ENCODE assay signal across 20 mouse cellular contexts in genomic region chr4:120822191-120822911, GRCm38 (mm10). TPM values are rescaled to one million over a fixed set of nuclear protein-coding genes. Genes with fewer than 3 reads are reported as not detected.
DNase-seq lines count a peak whose midpoint lies in the region; ATAC-seq and TF ChIP-seq lines count a peak whose summit lies in the region.
"Had no signal": no experiment of that assay in that cellular context is flagged by ENCODE, and none has a peak within 500 bp of the region (broad histone marks: within the 10 kb centered on the region; RNA-seq: fewer than 3 reads in every experiment).

No protein-coding gene starts in this region.

- H3K27ac ChIP-seq in heart, embryonic 13.5 days (replicated peaks) = 0 out of 2 replicates have a peak overlapping the region, but pooled peaks have one; percentile 9
- no peak overlapping the region for H3K27ac ChIP-seq in MEL (ENCODE audit: control insufficient read depth, low read depth, low read length)
- 0 out of 2 replicates have a peak overlapping the region, but pooled peaks have one; percentile 1 for H3K27ac ChIP-seq in kidney, embryonic 14.5 days (ENCODE audit: low read depth, low read length)
- H3K27ac ChIP-seq in hindbrain, embryonic 16.5 days (ENCODE audit: low read depth, low read length) = no peak overlapping the region
- H3K27ac ChIP-seq: embryonic facial prominence, embryonic 10.5 days; heart, embryonic 15.5 days; midbrain, embryonic 15.5 days; stomach, embryonic 15.5 days had no signal

- ATAC-seq in heart, embryonic 13.5 days (ENCODE audit: extremely low read depth, insufficient number of reproducible peaks, low FRiP score, low TSS enrichment) = no peak
- ATAC-seq in kidney, embryonic 14.5 days (ENCODE audit: low FRiP score, low TSS enrichment) = no peak
- no peak for ATAC-seq in hindbrain, embryonic 16.5 days
- ATAC-seq: CD4-positive, CD25-positive, alpha-beta regulatory T cell, adult 4 months; midbrain, embryonic 15.5 days had no signal

- DNase-seq in heart, postnatal 25 days (ENCODE audit: low spot score) = no peak
- no peak for DNase-seq in MEL (ENCODE audit: low read depth, low spot score)
- DNase-seq in kidney, postnatal 36 days = peak; percentile 38 to 71
- DNase-seq in c-Kit-positive CD71-positive TER-119-positive erythroid progenitor cells, embryonic 14.5 days (ENCODE audit: low spot score) = no peak
- DNase-seq in frontal cortex, postnatal 10 days (ENCODE audit: low spot score in 2 of 2) = no peak
- DNase-seq: adrenal gland, postnatal 25 days; cerebellum, adult 2 months; heart, adult 18-20 months; right cerebral cortex, postnatal 14 days; thymus, adult 18-20 months; thymus, postnatal 4 days had no signal

- H3K4me1 ChIP-seq in heart, embryonic 13.5 days = peaks cover 70% of the 10 kb centered on the region
- peaks cover 5 to 11% of the 10 kb centered on the region in 2 experiments; a peak in 3 of 4 replicates for H3K4me1 ChIP-seq in MEL (ENCODE audit: control insufficient read depth in 1 of 2, insufficient read depth in 2 of 2, low read length in 2 of 2)
- peaks cover 21% of the 10 kb centered on the region for H3K4me1 ChIP-seq in kidney, embryonic 14.5 days (ENCODE audit: control insufficient read depth, insufficient read depth, low read length)
- H3K4me1 ChIP-seq in hindbrain, embryonic 16.5 days (ENCODE audit: control insufficient read depth, insufficient read depth, low read depth, low read length) = peaks cover 13% of the 10 kb centered on the region

- H3K27me3 ChIP-seq in heart, embryonic 13.5 days (replicated peaks) = no peaks in the 10 kb centered on the region
- H3K27me3 ChIP-seq in MEL (ENCODE audit: control insufficient read depth in 1 of 2, insufficient read depth in 2 of 2, low read length in 2 of 2) = no peaks in the 10 kb centered on the region
- no peaks in the 10 kb centered on the region for H3K27me3 ChIP-seq in kidney, embryonic 14.5 days (ENCODE audit: control insufficient read depth, insufficient read depth, low read length)
- no peaks in the 10 kb centered on the region for H3K27me3 ChIP-seq in hindbrain, embryonic 16.5 days (replicated peaks; ENCODE audit: control insufficient read depth, insufficient read depth, low read length)
- H3K27me3 ChIP-seq: heart, embryonic 15.5 days; midbrain, embryonic 15.5 days; stomach, embryonic 15.5 days had no signal

- no peak for TF ChIP-seq RAD21 in MEL (IDR thresholded peaks at IDR 0.05; ENCODE audit: low read depth, low read length)

- TF ChIP-seq EP300 in MEL (IDR thresholded peaks at IDR 0.05; ENCODE audit: low read depth in 1 of 2, low read length in 2 of 2) = no peak

- peaks cover 62% of the 10 kb centered on the region for H3K79me2 ChIP-seq in MEL (ENCODE audit: control insufficient read depth, insufficient read depth, low read length, poor library complexity)

- H3K4me2 ChIP-seq in heart, embryonic 13.5 days = no peak overlapping the region
- H3K4me2 ChIP-seq in kidney, embryonic 14.5 days (replicated peaks; ENCODE audit: low read depth, low read length) = no peak overlapping the region
- H3K4me2 ChIP-seq in hindbrain, embryonic 16.5 days (ENCODE audit: low read length) = no peak overlapping the region
- H3K4me2 ChIP-seq: heart, embryonic 15.5 days; midbrain, embryonic 15.5 days; stomach, embryonic 15.5 days had no signal

- WGBS in heart, embryonic 13.5 days = 90% methylated on average over 2 of the region's 2 CpGs
- WGBS in kidney, embryonic 14.5 days = 85% methylated on average over 2 of the region's 2 CpGs
- WGBS in hindbrain, embryonic 16.5 days = 95% methylated on average over 2 of the region's 2 CpGs

- H3K9me3 ChIP-seq in heart, embryonic 13.5 days = no peaks in the 10 kb centered on the region
- H3K9me3 ChIP-seq in MEL (replicated peaks; ENCODE audit: insufficient read depth, low read length) = no peaks in the 10 kb centered on the region
- no peaks in the 10 kb centered on the region for H3K9me3 ChIP-seq in kidney, embryonic 14.5 days (ENCODE audit: control insufficient read depth, low read length)
- no peaks in the 10 kb centered on the region for H3K9me3 ChIP-seq in hindbrain, embryonic 16.5 days (ENCODE audit: control insufficient read depth, low read length)
- H3K9me3 ChIP-seq: embryonic facial prominence, embryonic 10.5 days; heart, embryonic 15.5 days; midbrain, embryonic 15.5 days; stomach, embryonic 15.5 days had no signal

- intact Hi-C loops in heart, postnatal 25 days (cut with DNase I) = no loop called here

- TF ChIP-seq CTCF in MEL (IDR thresholded peaks at IDR 0.05 in 2 of 3, conservative IDR thresholded peaks at IDR 0.05 in 1 of 3; ENCODE audit: control insufficient read depth in 1 of 3, insufficient read depth in 1 of 3, low read depth in 2 of 3, low read length in 3 of 3, poor library complexity in 1 of 3, severe bottlenecking in 1 of 3) = no peak

- H3K9ac ChIP-seq in heart, embryonic 13.5 days = no peak overlapping the region
- no peak overlapping the region for H3K9ac ChIP-seq in MEL (ENCODE audit: control insufficient read depth, low read depth, low read length, poor library complexity, severe bottlenecking)
- H3K9ac ChIP-seq in kidney, embryonic 14.5 days (ENCODE audit: low read depth, low read length) = no peak overlapping the region
- H3K9ac ChIP-seq in hindbrain, embryonic 16.5 days (ENCODE audit: low read depth, low read length) = no peak overlapping the region
- H3K9ac ChIP-seq: heart, embryonic 15.5 days; midbrain, embryonic 15.5 days; stomach, embryonic 15.5 days had no signal

- H3K36me3 ChIP-seq in heart, embryonic 13.5 days = peaks cover 8% of the 10 kb centered on the region; the same call in 1 of the 2 replicates
- H3K36me3 ChIP-seq in MEL (ENCODE audit: control insufficient read depth in 1 of 2, insufficient read depth in 2 of 2, low read length in 2 of 2) = peaks cover 3 to 34% of the 10 kb centered on the region in 2 experiments; a peak in 3 of 4 replicates
- H3K36me3 ChIP-seq in kidney, embryonic 14.5 days (ENCODE audit: control insufficient read depth, insufficient read depth, low read length) = no peaks in the 10 kb centered on the region
- no peaks in the 10 kb centered on the region for H3K36me3 ChIP-seq in hindbrain, embryonic 16.5 days (ENCODE audit: control insufficient read depth, insufficient read depth, low read length)
- H3K36me3 ChIP-seq: heart, embryonic 15.5 days; midbrain, embryonic 15.5 days; stomach, embryonic 15.5 days had no signal

- TF ChIP-seq POLR2A in MEL (IDR thresholded peaks at IDR 0.05; ENCODE audit: control insufficient read depth in 1 of 2, insufficient read depth in 1 of 2, low read depth in 1 of 2, low read length in 2 of 2, poor library complexity in 1 of 2) = no peak

- H3K4me3 ChIP-seq in heart, embryonic 13.5 days = no peak overlapping the region
- H3K4me3 ChIP-seq in MEL (ENCODE audit: control insufficient read depth in 1 of 2, insufficient read depth in 1 of 2, low read depth in 2 of 2, low read length in 2 of 2) = no peak overlapping the region
- no peak overlapping the region for H3K4me3 ChIP-seq in kidney, embryonic 14.5 days (ENCODE audit: low read length)
- no peak overlapping the region for H3K4me3 ChIP-seq in hindbrain, embryonic 16.5 days (ENCODE audit: low read length)
- H3K4me3 ChIP-seq: embryonic facial prominence, embryonic 10.5 days; heart, embryonic 15.5 days; midbrain, embryonic 15.5 days; myocyte; stomach, embryonic 15.5 days had no signal

TF ChIP-seq in MEL, 35 proteins besides CTCF, POLR2A, EP300 and RAD21:
- peak; percentile 32; the same call in 1 of the 2 replicates for TF ChIP-seq USF1 (IDR thresholded peaks at IDR 0.05; ENCODE audit: low read depth, low read length)
- TF ChIP-seq CHD1 (IDR thresholded peaks at IDR 0.05; ENCODE audit: low read depth, low read length) = no peak
- TF ChIP-seq RCOR1 (IDR thresholded peaks at IDR 0.05; ENCODE audit: low read depth, low read length) = no peak

RNA-seq across cellular contexts. Expression of gene Nfyc, which starts 9.0 kb away (rescaled TPM):
- 95.8 and 97.4 TPM in 2 replicates for polyA plus RNA-seq in heart, embryonic 13.5 days (2015; fragmentation: Nextera tagmentation; extraction: Ambion mirVana)
- total RNA-seq in heart, postnatal 25 days (2021) = 10 to 100 TPM; 58.6 to 62.3 TPM
- 39.5 and 45.9 TPM in 2 replicates for total RNA-seq in MEL (2012; rRNA removed)
- 100 to 1,000 TPM in 1 of 2 experiments, 10 to 100 TPM in 1; 64.8 to 178 TPM for polyA plus RNA-seq in MEL (2012; ENCODE audit: insufficient read depth in 1 of 2, insufficient read length in 2 of 2, low read depth in 1 of 2, low replicate concordance in 2 of 2, missing spikeins in 1 of 2)
- 106 and 133 TPM in 2 replicates for polyA plus RNA-seq in kidney, embryonic 14.5 days (2014; fragmentation: Nextera tagmentation; extraction: Ambion mirVana)
- polyA plus RNA-seq in hindbrain, embryonic 16.5 days (2015; fragmentation: Nextera tagmentation; extraction: Ambion mirVana) = 75.8 and 86.0 TPM in 2 replicates

RNA-seq across cellular contexts. Expression of gene Rims3, which starts 32.3 kb away (rescaled TPM):
- polyA plus RNA-seq in heart, embryonic 13.5 days (2015; fragmentation: Nextera tagmentation; extraction: Ambion mirVana) = 0.51 and 0.60 TPM in 2 replicates
- total RNA-seq in heart, postnatal 25 days (2021) = under 1 TPM in 1 of 2 experiments, not detected in 1; 0.05 TPM
- total RNA-seq in MEL (2012; rRNA removed) = not detected in 2 replicates
- polyA plus RNA-seq in MEL (2012; ENCODE audit: insufficient read depth in 1 of 2, insufficient read length in 2 of 2, low read depth in 1 of 2, low replicate concordance in 2 of 2, missing spikeins in 1 of 2) = under 1 TPM in 1 of 2 experiments, not detected in 1; 0.07 TPM
- polyA plus RNA-seq in kidney, embryonic 14.5 days (2014; fragmentation: Nextera tagmentation; extraction: Ambion mirVana) = 0.21 and 0.31 TPM in 2 replicates
- polyA plus RNA-seq in hindbrain, embryonic 16.5 days (2015; fragmentation: Nextera tagmentation; extraction: Ambion mirVana) = 24.0 and 28.6 TPM in 2 replicates

Comparison
In these comparisons a context has a peak if more than half of its experiments do, and no peak if none do; other contexts are left out.
1. H3K27ac ChIP-seq: peak in heart, embryonic 13.5 days (single experiment) and kidney, embryonic 14.5 days (single experiment); none in MEL (single experiment) and hindbrain, embryonic 16.5 days (single experiment).
2. DNase-seq: peak in kidney, postnatal 36 days (2 of 2); none in heart, postnatal 25 days (single experiment), MEL (single experiment), c-Kit-positive CD71-positive TER-119-positive erythroid progenitor cells, embryonic 14.5 days (single experiment) and frontal cortex, postnatal 10 days (0 of 2).
3. RNA of gene Rims3, which starts 32.3 kb away (polyA plus RNA-seq): 24.0 to 28.6 TPM in hindbrain, embryonic 16.5 days; 0.51 to 0.60 TPM in heart, embryonic 13.5 days, 0.21 to 0.31 TPM in kidney, embryonic 14.5 days and 0.07 TPM in MEL; every median in the first group is over 10 times any median in the second.